ENCODE assay signal across 9 mouse cellular contexts in the genomic region with DNA sequence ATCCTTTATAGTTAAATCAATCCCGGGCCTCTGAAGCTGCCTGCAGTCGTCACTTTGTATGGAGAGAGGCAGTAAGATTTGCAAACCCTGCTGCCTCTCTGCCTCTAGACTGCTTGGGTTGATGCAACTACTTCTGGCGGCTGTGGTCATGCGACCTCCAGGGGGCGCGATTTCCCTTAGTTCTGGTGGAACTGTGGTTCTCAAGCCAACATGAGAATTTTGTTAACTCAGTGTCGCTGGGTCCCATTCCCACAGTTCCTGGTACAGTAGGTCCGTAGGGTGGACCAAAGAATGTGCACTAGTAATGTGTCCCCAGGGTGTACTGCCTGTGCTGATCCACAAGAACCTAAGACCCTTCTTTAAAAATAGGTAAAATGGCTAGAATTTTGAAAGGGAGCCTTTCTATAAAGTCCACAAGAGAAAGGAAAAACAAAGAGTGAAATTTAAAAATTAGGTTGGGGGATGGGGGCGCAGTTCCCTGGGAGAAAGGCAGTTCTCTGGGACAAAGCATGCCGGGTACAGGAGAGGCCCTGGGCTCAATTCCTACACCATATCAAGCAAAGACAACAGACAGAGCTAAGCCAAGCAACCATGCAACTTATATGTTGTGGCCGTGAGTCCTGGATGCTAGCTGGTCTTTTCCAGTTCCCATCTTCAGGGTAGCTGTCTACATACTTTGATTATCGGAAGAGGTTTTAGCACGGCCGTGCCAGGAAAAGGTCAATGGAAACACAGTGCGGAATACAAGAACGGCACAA.
DNase-seq lines count a peak whose midpoint lies in the region; ATAC-seq and TF ChIP-seq lines count a peak whose summit lies in the region.
"Had no signal": no experiment of that assay in that cellular context is flagged by ENCODE, and none has a peak within 500 bp of the region (broad histone marks: within the 10 kb centered on the region; RNA-seq: fewer than 3 reads in every experiment).

No protein-coding gene starts in this region.

- 47% methylated on average over 16 of the region's 16 CpGs for WGBS in cerebellum, adult 2 months
- 46% methylated on average over 16 of the region's 16 CpGs for WGBS in hindbrain, embryonic 10.5 days
- 45% methylated on average over 16 of the region's 16 CpGs for WGBS in lung, embryonic 16.5 days

- H3K36me3 ChIP-seq in G1E (replicated peaks): no peaks in the 10 kb centered on the region
- H3K36me3 ChIP-seq in hindbrain, embryonic 10.5 days: no peaks in the 10 kb centered on the region
- no peaks in the 10 kb centered on the region for H3K36me3 ChIP-seq in lung, embryonic 16.5 days (ENCODE audit: control insufficient read depth, insufficient read depth, low read length)
- H3K36me3 ChIP-seq: limb, embryonic 12.5 days had no signal

- H3K27ac ChIP-seq in cerebellum, adult 2 months (ENCODE audit: insufficient read depth, low read length): no peak overlapping the region
- no peak overlapping the region for H3K27ac ChIP-seq in hindbrain, embryonic 10.5 days
- H3K27ac ChIP-seq in lung, embryonic 16.5 days (ENCODE audit: low read length): no peak overlapping the region
- H3K27ac ChIP-seq: limb, embryonic 12.5 days had no signal

- peaks cover 12% of the 10 kb centered on the region for H3K4me1 ChIP-seq in G1E (ENCODE audit: insufficient read depth, low read depth, low read length)
- 0 out of 2 replicates have a peak, but pooled peaks cover 2% of the 10 kb centered on the region for H3K4me1 ChIP-seq in cerebellum, adult 2 months (ENCODE audit: control insufficient read depth, insufficient read depth, low read length)
- peaks cover 4% of the 10 kb centered on the region; the same call in 1 of the 2 replicates for H3K4me1 ChIP-seq in hindbrain, embryonic 10.5 days (replicated peaks)
- H3K4me1 ChIP-seq in lung, embryonic 16.5 days (replicated peaks; ENCODE audit: control insufficient read depth, insufficient read depth, low read length): peaks cover 1% of the 10 kb centered on the region; the same call in 1 of the 2 replicates
- H3K4me1 ChIP-seq: limb, embryonic 12.5 days had no signal

- TF ChIP-seq POLR2A in cerebellum, adult 2 months (IDR thresholded peaks at IDR 0.05; ENCODE audit: borderline replicate concordance, insufficient read depth, low read length): no peak

- peak; percentile 79 for TF ChIP-seq CTCF in G1E (IDR thresholded peaks at IDR 0.05; ENCODE audit: low read depth, low read length)
- peak; percentile 86 for TF ChIP-seq CTCF in cerebellum, adult 2 months (IDR thresholded peaks at IDR 0.05; ENCODE audit: borderline replicate concordance, insufficient read depth, low read depth, low read length)

- H3K4me3 ChIP-seq in G1E (ENCODE audit: low read depth, low read length): no peak overlapping the region
- no peak overlapping the region for H3K4me3 ChIP-seq in cerebellum, adult 2 months (replicated peaks; ENCODE audit: insufficient read depth, low read depth, low read length)
- H3K4me3 ChIP-seq in hindbrain, embryonic 10.5 days: no peak overlapping the region
- no peak overlapping the region for H3K4me3 ChIP-seq in lung, embryonic 16.5 days (ENCODE audit: low read length)
- H3K4me3 ChIP-seq: limb, embryonic 12.5 days had no signal

- no peak overlapping the region for H3K4me2 ChIP-seq in lung, embryonic 16.5 days (ENCODE audit: low read depth, low read length)
- H3K4me2 ChIP-seq: limb, embryonic 12.5 days had no signal

- peak; percentile 8; the same call in 1 of the 2 replicates for ATAC-seq in G1E (ENCODE audit: extremely low read depth, insufficient number of reproducible peaks, low FRiP score, poor library complexity, severe bottlenecking)
- peak; percentile 61 for ATAC-seq in lung, embryonic 16.5 days (ENCODE audit: low read depth)

- no peaks in the 10 kb centered on the region for H3K9me3 ChIP-seq in G1E (replicated peaks)
- no peaks in the 10 kb centered on the region for H3K9me3 ChIP-seq in hindbrain, embryonic 10.5 days
- no peaks in the 10 kb centered on the region for H3K9me3 ChIP-seq in lung, embryonic 16.5 days (ENCODE audit: control insufficient read depth, low read length)
- H3K9me3 ChIP-seq: limb, embryonic 12.5 days had no signal

- peak; percentile 48 for DNase-seq in G1E (ENCODE audit: low spot score)
- peak; percentile 75 to 86 for DNase-seq in cerebellum, adult 2 months
- peak; percentile 50 to 91 for DNase-seq in frontal cortex, adult 2 months (ENCODE audit: extremely low spot score in 1 of 2, low spot score in 1 of 2)
- peak; percentile 82 for DNase-seq in hindbrain, embryonic 10.5 days (ENCODE audit: low spot score)
- DNase-seq in layer of hippocampus, adult 8-10 months (ENCODE audit: low spot score in 2 of 2): peak; percentile 72 to 89
- peak; percentile 47 for DNase-seq in ovary, adult 18-20 months (ENCODE audit: low spot score)
- DNase-seq in thymus, postnatal 10 days (ENCODE audit: low spot score in 2 of 2): peak; percentile 66 to 90

- 0 out of 2 replicates have a peak, but pooled peaks cover 3% of the 10 kb centered on the region for H3K27me3 ChIP-seq in G1E (ENCODE audit: insufficient read depth, low read length)
- no peaks in the 10 kb centered on the region for H3K27me3 ChIP-seq in cerebellum, adult 2 months (ENCODE audit: control insufficient read depth, insufficient read depth, low read length)
- H3K27me3 ChIP-seq in hindbrain, embryonic 10.5 days (ENCODE audit: insufficient read depth, poor library complexity, severe bottlenecking): no peaks in the 10 kb centered on the region
- H3K27me3 ChIP-seq in lung, embryonic 16.5 days (ENCODE audit: control insufficient read depth, insufficient read depth, low read depth, low read length): no peaks in the 10 kb centered on the region
- H3K27me3 ChIP-seq: limb, embryonic 12.5 days had no signal

- no peak overlapping the region for H3K9ac ChIP-seq in lung, embryonic 16.5 days (ENCODE audit: low read length)
- H3K9ac ChIP-seq: limb, embryonic 12.5 days had no signal
